Mouse (Mus musculus): Measurements from ENCODE around the gene Mydgf. TPM values are rescaled to one million over a fixed set of nuclear protein-coding genes. Genes with fewer than 3 reads are reported as not detected.
A peak's percentile ranks its signal among the peaks of the same experiment; 100 is the strongest.

Mydgf gene
- polyA plus RNA-seq (2016; fragmentation: Nextera tagmentation; extraction: Ambion mirVana): 59.2 and 63.0 TPM in 2 replicates

GRCm38 (mm10) chr17:56183658-56184103, at the start of gene Mydgf:
Mydgf (minus strand) TSS chr17:56183920.
- peak within 1 kb of the TSS; percentile 82 for H3K9ac ChIP-seq
- ATAC-seq (ENCODE audit: low FRiP score): peak; percentile 90
- H3K4me3 ChIP-seq: peak within 1 kb of the TSS; percentile 72
- WGBS: under 1% methylated on average over 47 of the region's 47 CpGs
- H3K27ac ChIP-seq: peak within 1 kb of the TSS; percentile 53; the same call in 1 of the 2 replicates
- peaks cover 64% of the 10 kb centered on the region for H3K36me3 ChIP-seq
- peaks cover 29% of the 10 kb centered on the region for H3K4me1 ChIP-seq
- H3K27me3 ChIP-seq: no peaks in the 10 kb centered on the region
- peak within 1 kb of the TSS; percentile 86 for H3K4me2 ChIP-seq (replicated peaks)
- H3K9me3 ChIP-seq (replicated peaks): no peaks in the 10 kb centered on the region

- H3K9me3 ChIP-seq (replicated peaks): no peaks in the 10 kb centered on the region
- H3K4me2 ChIP-seq (replicated peaks): peak overlapping the region; percentile 35
- peak; percentile 20 for ATAC-seq (ENCODE audit: low FRiP score)
- WGBS: 46% methylated on average over 8 of the region's 8 CpGs
- H3K9ac ChIP-seq: no peak overlapping the region
- peaks cover 10% of the 10 kb centered on the region; the same call in 1 of the 2 replicates for H3K27me3 ChIP-seq
- peaks cover 13% of the 10 kb centered on the region for H3K4me1 ChIP-seq
- no peak overlapping the region for H3K4me3 ChIP-seq
- H3K27ac ChIP-seq: 0 out of 2 replicates have a peak overlapping the region, but pooled peaks have one; percentile 9
- no peaks in the 10 kb centered on the region for H3K36me3 ChIP-seq
Measured at GRCm38 (mm10) chr17:56233389-56233788, 49.7 kb upstream of the Mydgf start.

- no peak overlapping the region for H3K4me2 ChIP-seq (replicated peaks)
- H3K9ac ChIP-seq: no peak overlapping the region
- H3K9me3 ChIP-seq (replicated peaks): no peaks in the 10 kb centered on the region
- peaks cover 10% of the 10 kb centered on the region for H3K4me1 ChIP-seq
- ATAC-seq (ENCODE audit: low FRiP score): no peak
- H3K36me3 ChIP-seq: no peaks in the 10 kb centered on the region
- H3K27ac ChIP-seq: no peak overlapping the region
- 70% methylated on average over 10 of the region's 10 CpGs for WGBS
- H3K27me3 ChIP-seq: 0 out of 2 replicates have a peak, but pooled peaks cover 9% of the 10 kb centered on the region
- H3K4me3 ChIP-seq: no peak overlapping the region
Measured at GRCm38 (mm10) chr17:56229943-56230342, 46.2 kb upstream of the Mydgf start.

- Histone ChIP-seq H3K27me3 (0 out of 2 replicates have a peak, but pooled peaks cover 14% of the 10 kb centered on the region), H3K27ac (no peak overlapping the region), H3K9ac (no peak overlapping the region), H3K36me3 (no peaks in the 10 kb centered on the region), H3K4me2 (replicated peaks) (no peak overlapping the region), H3K9me3 (replicated peaks) (no peaks in the 10 kb centered on the region), H3K4me1 (no peaks in the 10 kb centered on the region), H3K4me3 (no peak overlapping the region)
- WGBS: 74% methylated on average over 3 of the region's 3 CpGs
- ATAC-seq (ENCODE audit: low FRiP score): no peak
Measured at GRCm38 (mm10) chr17:56226566-56226965, 42.8 kb upstream of the Mydgf start.

DNA sequence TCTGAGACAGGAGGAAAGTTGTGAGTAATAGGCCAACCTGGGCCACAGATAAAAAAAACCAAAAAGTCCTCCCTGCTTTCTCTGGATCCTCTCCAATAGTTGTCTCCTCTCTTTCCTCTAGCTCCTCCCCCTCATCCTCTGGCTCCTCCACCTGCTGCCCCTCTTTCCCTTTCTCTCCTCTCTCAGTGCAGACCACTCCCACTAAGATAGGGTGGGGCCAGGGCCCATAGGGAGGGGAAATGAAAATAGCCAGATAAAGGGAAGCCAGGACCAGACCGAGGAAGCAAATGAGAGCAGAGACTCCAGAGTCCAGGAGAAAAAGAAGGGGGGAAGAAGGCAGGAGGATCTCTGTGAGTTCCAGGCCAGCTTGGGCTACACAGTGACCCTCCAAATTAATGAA, 41.2 kb upstream of the Mydgf start:
- no peak for ATAC-seq (ENCODE audit: low FRiP score)
- H3K9me3 ChIP-seq (replicated peaks): no peaks in the 10 kb centered on the region
- WGBS: 40% methylated on average over 1 of the region's 1 CpGs
- no peak overlapping the region for H3K9ac ChIP-seq
- H3K4me3 ChIP-seq: no peak overlapping the region
- no peak overlapping the region for H3K4me2 ChIP-seq (replicated peaks)
- 0 out of 2 replicates have a peak, but pooled peaks cover 14% of the 10 kb centered on the region for H3K27me3 ChIP-seq
- H3K36me3 ChIP-seq: no peaks in the 10 kb centered on the region
- H3K27ac ChIP-seq: no peak overlapping the region
- H3K4me1 ChIP-seq: no peaks in the 10 kb centered on the region

- Histone ChIP-seq H3K36me3 (peaks cover 3% of the 10 kb centered on the region; the same call in 1 of the 2 replicates), H3K9ac (no peak overlapping the region), H3K9me3 (replicated peaks) (no peaks in the 10 kb centered on the region), H3K4me3 (no peak overlapping the region), H3K4me2 (replicated peaks) (peak overlapping the region; percentile 85; the same call in 1 of the 2 replicates), H3K4me1 (peaks cover 21% of the 10 kb centered on the region), H3K27me3 (0 out of 2 replicates have a peak, but pooled peaks cover 4% of the 10 kb centered on the region), H3K27ac (no peak overlapping the region)
- 67% methylated on average over 3 of the region's 3 CpGs for WGBS
- ATAC-seq (ENCODE audit: low FRiP score): no peak
Measured at GRCm38 (mm10) chr17:56219805-56220204, 36.1 kb upstream of the Mydgf start.

DNA sequence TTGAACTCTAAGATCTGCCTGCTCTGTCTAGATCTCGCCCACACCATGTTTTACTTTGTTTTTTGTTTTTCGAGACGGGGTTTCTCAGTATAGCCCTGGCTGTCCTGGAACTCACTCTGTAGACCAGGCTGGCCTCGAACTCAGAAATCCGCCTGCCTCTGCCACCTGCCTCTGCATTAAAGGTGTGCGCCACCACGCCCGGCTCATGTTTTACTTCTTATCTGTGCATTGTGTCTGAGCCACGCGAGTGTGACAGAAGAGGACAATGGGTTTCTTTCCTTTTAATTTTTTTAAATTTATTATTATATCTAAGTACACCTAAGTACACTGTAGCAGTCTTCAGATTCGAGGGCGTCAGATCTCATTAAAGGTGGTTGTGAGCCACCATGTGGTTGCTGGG, 35.5 kb upstream of the Mydgf start:
- peaks cover 3% of the 10 kb centered on the region; the same call in 1 of the 2 replicates for H3K36me3 ChIP-seq
- peak overlapping the region; percentile 93 for H3K4me3 ChIP-seq
- H3K9me3 ChIP-seq (replicated peaks): no peaks in the 10 kb centered on the region
- peak overlapping the region; percentile 94 for H3K9ac ChIP-seq
- 0 out of 2 replicates have a peak, but pooled peaks cover 4% of the 10 kb centered on the region for H3K27me3 ChIP-seq
- peak overlapping the region; percentile 91 for H3K27ac ChIP-seq
- ATAC-seq (ENCODE audit: low FRiP score): peak; percentile 41; the same call in 1 of the 2 replicates
- H3K4me2 ChIP-seq (replicated peaks): peak overlapping the region; percentile 85
- peaks cover 21% of the 10 kb centered on the region for H3K4me1 ChIP-seq
- WGBS: 46% methylated on average over 12 of the region's 12 CpGs

DNA sequence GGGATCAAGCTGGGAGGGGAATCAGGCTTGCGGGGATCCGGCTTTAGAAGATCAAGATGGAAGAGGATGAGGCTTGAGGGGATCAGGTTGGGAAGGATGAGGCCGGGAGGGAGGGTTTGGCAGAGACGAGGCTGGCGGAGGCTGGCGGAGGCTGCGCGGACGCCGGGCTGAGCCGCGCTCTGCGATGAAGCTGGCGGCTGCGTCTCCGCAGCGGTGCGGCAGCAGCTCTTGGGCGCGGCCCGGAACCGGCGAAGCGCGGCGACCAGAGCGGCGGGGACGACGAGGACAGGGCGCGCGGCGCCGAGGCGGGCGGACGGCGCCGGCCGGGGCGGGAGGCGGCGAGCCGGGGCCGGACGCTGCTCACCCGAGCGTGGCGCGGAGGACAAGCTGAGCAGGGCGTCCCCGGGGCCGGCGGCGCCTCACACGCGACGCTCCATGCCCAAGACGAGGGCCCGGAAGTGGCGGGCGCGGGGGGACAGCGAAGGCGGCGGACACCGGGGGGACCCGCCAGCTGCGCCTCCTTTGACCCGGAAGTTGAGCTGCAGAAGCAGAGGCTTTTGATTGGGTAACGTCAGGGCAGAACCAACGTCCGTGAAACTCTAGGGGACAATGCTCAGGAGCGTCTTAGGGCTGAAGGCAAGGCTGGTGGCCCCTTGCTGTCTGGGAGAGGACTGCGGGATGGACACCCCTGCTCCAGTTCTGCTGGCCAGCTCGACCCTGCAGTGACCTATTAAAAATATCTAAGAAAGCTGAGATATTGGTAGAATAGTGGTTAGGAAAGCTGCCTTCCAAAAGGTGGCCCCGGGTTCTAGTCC, 34.9 kb upstream of the Mydgf start, which contains the start of gene Dpp9:
Gene Dpp9, minus strand, starts transcription at position 529 of the 815 bp plus-strand sequence.
- H3K4me2 ChIP-seq (replicated peaks): peak within 1 kb of the TSS; percentile 85
- peak within 1 kb of the TSS; percentile 91 for H3K27ac ChIP-seq
- H3K27me3 ChIP-seq: 0 out of 2 replicates have a peak, but pooled peaks cover 4% of the 10 kb centered on the region
- peak; percentile 100 for ATAC-seq (ENCODE audit: low FRiP score)
- peaks cover 21% of the 10 kb centered on the region for H3K4me1 ChIP-seq
- peak within 1 kb of the TSS; percentile 94 for H3K9ac ChIP-seq
- peak within 1 kb of the TSS; percentile 93 for H3K4me3 ChIP-seq
- H3K9me3 ChIP-seq (replicated peaks): no peaks in the 10 kb centered on the region
- WGBS: under 1% methylated on average over 74 of the region's 78 CpGs
- peaks cover 6% of the 10 kb centered on the region; the same call in 1 of the 2 replicates for H3K36me3 ChIP-seq

DNA sequence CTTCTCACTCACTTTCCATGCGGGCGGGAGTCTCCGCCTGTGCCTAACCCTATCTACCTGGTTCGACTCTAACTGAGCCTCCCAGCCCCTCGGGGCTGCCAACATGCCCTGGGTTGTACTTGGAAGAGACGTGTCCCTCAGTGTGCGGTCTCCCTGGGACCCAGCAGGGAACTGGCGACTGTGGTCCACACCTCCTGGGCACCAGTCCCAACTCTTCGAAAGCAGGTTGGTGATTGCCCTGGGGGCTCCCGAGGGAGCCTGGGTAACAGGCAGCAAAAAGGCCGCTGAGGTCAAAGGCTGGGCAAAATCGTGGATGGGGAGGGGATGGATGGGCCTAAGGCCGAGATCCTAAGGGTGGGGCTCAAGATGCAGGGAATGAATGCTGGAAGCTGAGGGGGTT, 34.0 kb upstream of the Mydgf start:
- Histone ChIP-seq H3K4me3 (peak overlapping the region; percentile 93), H3K27ac (no peak overlapping the region), H3K9me3 (replicated peaks) (no peaks in the 10 kb centered on the region), H3K9ac (peak overlapping the region; percentile 94), H3K36me3 (peaks cover 10% of the 10 kb centered on the region; the same call in 1 of the 2 replicates), H3K27me3 (0 out of 2 replicates have a peak, but pooled peaks cover 2% of the 10 kb centered on the region), H3K4me1 (peaks cover 21% of the 10 kb centered on the region), H3K4me2 (replicated peaks) (peak overlapping the region; percentile 85)
- 68% methylated on average over 13 of the region's 13 CpGs for WGBS
- ATAC-seq (ENCODE audit: low FRiP score): no peak

DNA sequence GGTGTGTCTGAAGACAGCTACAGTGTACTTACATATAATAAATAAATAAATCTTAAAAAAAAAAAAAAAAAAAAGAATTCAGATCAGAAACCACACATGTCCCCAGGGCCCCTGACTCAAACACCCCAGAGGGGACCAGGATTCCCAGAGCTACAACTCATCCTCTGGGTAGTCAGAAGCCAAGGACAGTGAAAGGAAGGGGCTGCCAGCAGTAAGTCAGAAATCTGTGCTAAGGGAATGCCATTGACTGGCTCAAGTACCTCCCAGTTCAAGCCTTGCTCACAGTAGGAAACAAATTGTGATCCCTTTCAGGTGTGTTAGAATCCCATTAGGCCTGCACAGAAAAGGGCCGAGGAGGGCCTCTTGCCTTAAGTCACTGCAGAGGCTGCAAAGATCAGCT, 30.5 kb upstream of the Mydgf start:
- no peak overlapping the region for H3K4me3 ChIP-seq
- H3K9ac ChIP-seq: no peak overlapping the region
- no peaks in the 10 kb centered on the region for H3K9me3 ChIP-seq (replicated peaks)
- peaks cover 35% of the 10 kb centered on the region for H3K36me3 ChIP-seq
- H3K4me2 ChIP-seq (replicated peaks): no peak overlapping the region
- ATAC-seq (ENCODE audit: low FRiP score): no peak
- H3K27me3 ChIP-seq: no peaks in the 10 kb centered on the region
- H3K4me1 ChIP-seq: peaks cover 21% of the 10 kb centered on the region
- WGBS: 85% methylated on average over 1 of the region's 1 CpGs
- no peak overlapping the region for H3K27ac ChIP-seq

DNA sequence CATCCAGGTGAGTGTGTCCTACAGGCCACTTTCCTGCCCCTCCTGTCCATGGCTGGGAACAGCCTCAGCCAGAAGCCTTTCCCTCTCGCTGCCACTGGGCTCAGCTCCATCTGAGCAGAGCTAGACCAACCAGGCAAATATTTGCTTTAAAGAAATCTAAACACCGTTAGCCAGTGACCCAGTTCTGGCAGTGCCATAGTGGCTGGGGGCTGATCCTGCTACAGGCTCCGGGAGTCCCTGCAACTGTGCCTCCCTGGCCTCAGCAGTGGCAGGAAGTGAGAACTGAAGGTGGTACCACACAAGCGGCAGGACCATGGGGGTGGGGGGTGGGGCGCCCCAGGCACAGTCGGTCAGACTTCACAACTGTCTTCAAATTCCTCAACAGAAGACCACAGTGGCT, 29.0 kb upstream of the Mydgf start:
- no peak for ATAC-seq (ENCODE audit: low FRiP score)
- 75% methylated on average over 6 of the region's 6 CpGs for WGBS

GRCm38 (mm10) chr17:56211090-56211489, 27.4 kb upstream of the Mydgf start:
- ATAC-seq (ENCODE audit: low FRiP score): no peak
- WGBS: 96% methylated on average over 2 of the region's 2 CpGs
- H3K9ac ChIP-seq: no peak overlapping the region
- H3K4me2 ChIP-seq (replicated peaks): no peak overlapping the region
- peaks cover 66% of the 10 kb centered on the region for H3K36me3 ChIP-seq
- H3K9me3 ChIP-seq (replicated peaks): no peaks in the 10 kb centered on the region
- H3K4me3 ChIP-seq: no peak overlapping the region
- H3K4me1 ChIP-seq: peaks cover 1% of the 10 kb centered on the region
- no peaks in the 10 kb centered on the region for H3K27me3 ChIP-seq
- no peak overlapping the region for H3K27ac ChIP-seq

More for the DNA sequence above, 29.0 kb upstream of the Mydgf start:
- H3K4me3 ChIP-seq: no peak overlapping the region
- no peak overlapping the region for H3K27ac ChIP-seq
- H3K9me3 ChIP-seq (replicated peaks): no peaks in the 10 kb centered on the region
- H3K4me2 ChIP-seq (replicated peaks): no peak overlapping the region
- no peaks in the 10 kb centered on the region for H3K27me3 ChIP-seq
- peaks cover 50% of the 10 kb centered on the region for H3K36me3 ChIP-seq
- H3K9ac ChIP-seq: no peak overlapping the region
- peaks cover 17% of the 10 kb centered on the region for H3K4me1 ChIP-seq
